Mouse (Mus musculus): Measurements from ENCODE around the gene Rab30.

Gene Rab30

DNA sequence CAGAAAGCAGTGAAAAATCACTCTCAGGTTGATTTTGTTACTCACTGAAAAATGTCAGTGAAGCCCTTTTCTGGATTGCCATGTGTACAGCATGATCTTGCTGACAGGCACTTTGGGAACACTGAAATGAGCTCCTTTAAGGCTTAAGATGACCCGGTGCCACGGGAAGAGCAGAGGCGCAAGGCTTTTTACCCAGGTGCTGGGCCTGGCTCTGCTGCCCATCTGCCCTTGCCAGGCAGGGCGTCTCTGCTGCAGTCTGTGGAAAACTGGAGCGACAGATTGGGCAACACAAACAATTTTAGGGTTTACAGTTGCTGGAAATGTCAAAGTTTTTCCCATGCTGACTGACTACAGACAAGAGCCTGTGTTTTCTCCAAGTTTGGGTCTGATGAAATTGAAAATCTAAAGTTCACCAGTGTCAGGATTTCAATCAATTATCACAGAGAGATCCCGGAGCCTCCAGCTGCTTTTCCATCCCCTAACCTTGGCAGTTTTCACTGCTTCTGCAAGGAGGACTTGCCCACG lies 79.6 kb downstream of the Rab30 start:
- in situ Hi-C loops (cut with MboI; ENCODE audit: low pct_unique_long_range_greater_than_20kb in 1 of 2, low sequenced_read_pairs in 2 of 2, unreplicated experiment in 1 of 2): no loop called here

DNA sequence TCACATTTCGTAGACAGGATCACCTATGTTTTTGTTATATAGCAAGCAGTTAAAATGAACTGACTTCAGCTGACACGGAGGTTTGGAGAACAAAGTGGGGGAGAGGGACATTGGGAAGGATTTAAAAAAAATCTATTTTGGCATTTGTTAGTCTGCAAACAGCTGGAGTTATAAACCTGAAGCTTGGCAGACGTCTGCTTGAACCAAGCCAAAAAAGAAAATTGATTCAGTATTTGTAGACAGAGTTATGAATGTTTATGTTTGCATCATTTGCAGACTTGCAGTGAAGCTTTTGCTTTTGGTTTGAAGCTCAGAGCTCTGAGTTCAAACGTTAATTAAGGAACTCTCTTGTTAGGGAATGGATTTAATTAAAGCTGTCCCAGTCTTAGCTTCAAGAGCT lies 80.5 kb downstream of the Rab30 start:
- in situ Hi-C loops (cut with MboI; ENCODE audit: low pct_unique_long_range_greater_than_20kb in 1 of 2, low sequenced_read_pairs in 2 of 2, unreplicated experiment in 1 of 2): no loop called here

DNA sequence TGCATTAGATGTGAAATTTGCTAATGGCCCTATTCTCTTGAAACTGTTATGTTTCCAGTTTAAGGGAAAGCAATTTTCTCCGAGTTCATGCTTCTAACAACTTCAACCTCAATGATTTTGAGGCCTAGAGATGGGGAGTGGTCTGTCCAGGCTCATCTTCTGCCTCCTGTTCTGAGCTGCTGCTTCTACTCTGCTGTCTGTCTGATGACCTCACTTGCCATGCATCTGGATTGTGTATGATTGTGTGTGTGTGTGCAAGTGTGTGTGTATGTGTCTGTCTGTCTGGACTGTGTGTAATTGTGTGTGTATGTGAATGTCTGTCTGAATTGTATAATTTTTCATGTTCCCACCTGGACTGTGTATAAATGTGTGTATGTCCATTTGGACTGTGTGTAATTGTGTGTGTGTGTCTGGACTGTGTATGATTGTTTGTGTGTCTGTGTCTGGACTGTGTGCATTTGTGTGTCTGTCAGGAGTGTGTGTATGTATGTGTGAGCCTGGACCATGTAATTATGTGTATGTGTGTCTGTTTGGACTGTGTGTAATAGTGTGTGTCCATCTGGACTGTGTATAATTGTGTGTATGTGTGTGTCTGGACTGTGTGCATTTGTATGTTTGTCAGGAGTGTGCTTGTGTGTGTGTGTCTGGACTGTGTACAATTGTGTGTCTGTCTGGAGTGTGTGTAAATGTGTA lies 81.2 kb downstream of the Rab30 start:
- in situ Hi-C loops (cut with MboI; ENCODE audit: low pct_unique_long_range_greater_than_20kb in 1 of 2, low sequenced_read_pairs in 2 of 2, unreplicated experiment in 1 of 2): no loop called here

DNA sequence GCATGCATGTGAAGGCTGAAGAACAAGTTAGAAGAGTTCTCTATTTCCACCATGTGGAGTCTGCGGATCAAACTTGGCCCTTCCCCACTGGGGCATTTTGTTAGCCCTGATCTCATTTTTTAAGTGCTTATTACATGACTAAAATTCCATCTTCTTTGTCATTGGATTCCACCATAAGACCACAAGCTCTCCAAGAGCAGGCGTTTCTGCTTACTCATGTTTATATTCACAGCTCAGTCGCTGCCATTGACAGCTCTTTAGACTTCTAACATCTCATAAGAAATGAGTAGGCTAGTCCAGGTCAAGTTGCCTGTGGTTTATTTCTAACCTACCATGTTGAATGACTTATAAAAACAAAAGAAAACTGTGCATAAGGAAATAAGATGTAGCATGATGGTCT lies 84.8 kb downstream of the Rab30 start:
- in situ Hi-C loops (cut with MboI; ENCODE audit: low pct_unique_long_range_greater_than_20kb in 1 of 2, low sequenced_read_pairs in 2 of 2, unreplicated experiment in 1 of 2): no loop called here

DNA sequence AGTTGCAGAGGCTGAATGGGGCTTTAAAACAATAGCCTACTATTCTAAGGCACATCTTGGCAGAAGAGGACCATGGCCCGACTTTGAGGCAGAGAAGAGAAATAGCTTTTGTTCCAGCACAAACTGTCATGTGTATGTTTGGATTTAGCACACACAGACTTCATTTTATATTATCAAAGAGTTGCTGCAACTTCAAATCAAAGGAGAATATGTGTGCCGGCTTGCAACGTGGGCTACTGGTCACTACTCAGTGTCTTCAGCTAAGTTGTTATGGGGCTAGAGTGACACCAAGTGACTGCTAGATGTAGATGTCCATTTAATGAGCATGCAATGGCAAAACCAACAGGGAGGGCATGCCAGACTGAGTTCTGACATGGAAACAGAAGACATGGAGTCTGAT lies 86.6 kb downstream of the Rab30 start:
- in situ Hi-C loops (cut with MboI; ENCODE audit: low pct_unique_long_range_greater_than_20kb in 1 of 2, low sequenced_read_pairs in 2 of 2, unreplicated experiment in 1 of 2): no loop called here

DNA sequence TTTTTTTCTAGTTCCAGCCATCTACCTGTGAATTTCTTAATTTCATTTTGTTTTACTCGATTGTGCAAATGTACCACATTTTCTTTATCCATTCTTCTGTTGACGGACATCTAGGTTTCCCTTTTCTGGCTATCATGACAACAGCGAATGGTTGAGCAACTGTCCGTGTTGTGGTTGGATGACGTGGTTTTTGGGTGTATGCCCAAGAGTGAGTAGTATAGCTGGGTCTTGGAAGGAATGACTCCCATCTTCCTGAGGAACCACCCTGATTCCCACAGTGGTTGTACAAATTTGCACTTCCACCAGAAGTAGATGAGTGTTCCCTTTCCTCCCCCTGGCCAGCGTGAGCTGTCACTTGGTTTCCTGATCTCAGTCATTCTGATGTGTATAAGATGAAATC lies 91.0 kb downstream of the Rab30 start:
- in situ Hi-C loops (cut with MboI; ENCODE audit: low pct_unique_long_range_greater_than_20kb in 1 of 2, low sequenced_read_pairs in 2 of 2, unreplicated experiment in 1 of 2): no loop called here

DNA sequence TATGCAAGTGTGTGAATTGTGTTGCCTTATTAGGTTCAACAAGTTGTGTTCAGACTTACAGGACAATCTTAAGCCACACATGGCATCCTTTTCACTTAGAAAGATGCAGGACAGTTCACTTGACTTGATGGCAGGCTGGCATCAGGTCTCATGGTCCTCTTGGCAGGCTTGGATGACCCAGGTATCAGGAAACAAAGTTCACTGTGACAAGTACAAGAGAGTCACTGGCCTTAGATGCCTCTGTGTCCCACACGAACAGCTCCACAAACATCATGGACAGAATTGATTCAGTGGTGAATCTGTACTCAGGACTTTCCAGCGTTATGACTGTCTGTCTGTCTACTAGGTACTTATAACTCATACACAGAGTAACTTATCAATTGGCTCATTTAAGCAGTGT lies 93.0 kb downstream of the Rab30 start:
- in situ Hi-C loops (cut with MboI; ENCODE audit: low pct_unique_long_range_greater_than_20kb in 1 of 2, low sequenced_read_pairs in 2 of 2, unreplicated experiment in 1 of 2): no loop called here

DNA sequence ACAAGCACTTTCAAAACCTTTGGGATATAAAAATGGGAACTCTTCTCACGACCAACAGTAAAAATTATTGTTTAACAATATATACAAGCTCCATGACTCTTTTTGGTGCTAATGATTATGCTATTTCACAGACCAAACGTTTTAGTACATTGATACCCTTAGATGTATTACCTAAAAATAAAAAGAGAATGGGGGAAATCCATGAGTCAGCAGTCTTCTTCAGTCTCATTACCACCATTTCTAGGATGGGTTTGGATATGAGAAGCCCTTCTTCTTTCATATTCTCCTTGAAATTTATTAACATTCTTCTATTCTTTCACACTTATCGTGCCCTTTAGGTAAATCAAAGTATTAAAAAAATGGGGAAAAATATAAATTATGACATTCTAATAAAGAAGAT lies 95.0 kb downstream of the Rab30 start:
- in situ Hi-C loops (cut with MboI; ENCODE audit: low pct_unique_long_range_greater_than_20kb in 1 of 2, low sequenced_read_pairs in 2 of 2, unreplicated experiment in 1 of 2): no loop called here

DNA sequence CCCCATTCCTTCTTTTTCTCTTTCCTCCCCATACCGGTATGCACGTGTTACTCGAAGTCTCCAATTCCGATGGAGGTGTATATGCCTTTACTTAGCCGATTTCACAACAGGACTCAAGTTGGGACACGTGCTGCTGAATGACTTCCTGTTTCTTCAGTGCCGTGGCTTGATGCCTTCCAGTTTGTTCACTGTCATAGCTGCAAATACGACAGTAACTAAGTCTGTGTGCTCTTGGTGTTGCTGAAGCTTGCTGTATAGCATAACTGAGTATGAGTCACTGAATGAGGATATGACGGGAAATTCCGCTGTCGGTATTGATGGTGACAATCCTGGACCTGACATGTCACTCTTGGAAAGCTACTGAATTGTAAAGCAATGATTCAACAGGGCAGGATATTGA lies 95.8 kb downstream of the Rab30 start:
- in situ Hi-C loops (cut with MboI; ENCODE audit: low pct_unique_long_range_greater_than_20kb in 1 of 2, low sequenced_read_pairs in 2 of 2, unreplicated experiment in 1 of 2): no loop called here

DNA sequence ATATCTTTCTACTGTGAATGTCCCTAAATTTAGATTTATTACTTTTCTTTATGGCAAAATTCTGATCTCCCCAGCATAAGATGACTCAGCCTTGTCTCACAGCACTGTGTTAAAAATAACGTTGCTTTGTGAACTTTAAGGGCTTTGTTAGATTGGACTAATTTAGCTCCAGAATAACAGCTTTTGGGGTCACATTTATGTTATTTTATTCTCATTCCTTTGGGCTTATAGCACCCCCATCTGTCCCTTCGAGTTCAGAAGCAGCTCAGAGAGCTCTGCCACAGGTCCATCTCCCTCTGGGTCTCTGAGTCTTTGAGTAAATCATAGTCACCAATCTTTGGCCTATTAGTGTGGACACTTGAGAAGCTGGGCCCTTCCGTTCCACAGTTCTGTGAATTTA lies 96.5 kb downstream of the Rab30 start:
- in situ Hi-C loops (cut with MboI; ENCODE audit: low pct_unique_long_range_greater_than_20kb in 1 of 2, low sequenced_read_pairs in 2 of 2, unreplicated experiment in 1 of 2): no loop called here

DNA sequence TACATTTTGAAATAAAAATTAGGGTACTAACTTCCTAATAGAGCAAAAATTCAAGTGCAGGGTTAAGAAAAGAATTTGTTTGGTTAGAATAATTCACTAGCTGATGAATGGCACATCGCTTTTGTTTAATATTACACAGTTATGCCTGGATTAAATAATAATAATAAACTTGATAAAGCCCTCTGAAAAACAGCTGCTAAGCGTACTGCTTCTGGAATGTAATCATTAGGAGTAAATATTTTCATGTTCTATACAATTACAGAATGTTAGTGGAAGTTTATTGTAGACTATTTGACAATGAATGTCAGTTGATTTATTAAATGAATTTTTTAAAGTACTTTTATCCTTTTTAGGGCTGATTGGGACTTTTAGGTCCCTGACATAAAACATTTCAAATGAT lies 100.9 kb downstream of the Rab30 start:
- in situ Hi-C loops (cut with MboI; ENCODE audit: low pct_unique_long_range_greater_than_20kb in 1 of 2, low sequenced_read_pairs in 2 of 2, unreplicated experiment in 1 of 2): loop anchor here in 1 of 2 experiments (10.0 kb wide), 1 partner anchor 227 kb away; no protein-coding TSS in a partner anchor

DNA sequence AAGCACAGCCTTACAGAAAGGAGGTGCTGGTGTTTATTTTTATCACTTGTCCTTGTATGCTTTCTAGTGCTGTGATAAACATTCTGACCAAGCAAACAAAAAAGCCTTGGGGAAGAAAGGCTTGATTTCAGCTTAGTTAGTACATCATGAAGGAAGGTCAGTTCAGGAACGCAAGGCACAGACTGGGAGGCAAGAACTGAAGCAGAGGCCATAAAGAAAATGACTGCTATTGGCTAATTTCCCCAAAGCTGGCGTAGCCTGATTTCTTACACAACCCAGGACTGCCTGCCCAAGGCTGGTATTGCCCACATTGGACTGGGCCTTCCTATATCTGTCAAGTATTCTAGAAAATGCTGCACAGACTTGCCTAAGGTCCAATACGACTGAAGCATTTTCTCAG lies 106.8 kb downstream of the Rab30 start:
- in situ Hi-C loops (cut with MboI; ENCODE audit: low pct_unique_long_range_greater_than_20kb in 1 of 2, low sequenced_read_pairs in 2 of 2, unreplicated experiment in 1 of 2): loop anchor here in 1 of 2 experiments (10.0 kb wide), 1 partner anchor 233 kb away; no protein-coding TSS in a partner anchor

DNA sequence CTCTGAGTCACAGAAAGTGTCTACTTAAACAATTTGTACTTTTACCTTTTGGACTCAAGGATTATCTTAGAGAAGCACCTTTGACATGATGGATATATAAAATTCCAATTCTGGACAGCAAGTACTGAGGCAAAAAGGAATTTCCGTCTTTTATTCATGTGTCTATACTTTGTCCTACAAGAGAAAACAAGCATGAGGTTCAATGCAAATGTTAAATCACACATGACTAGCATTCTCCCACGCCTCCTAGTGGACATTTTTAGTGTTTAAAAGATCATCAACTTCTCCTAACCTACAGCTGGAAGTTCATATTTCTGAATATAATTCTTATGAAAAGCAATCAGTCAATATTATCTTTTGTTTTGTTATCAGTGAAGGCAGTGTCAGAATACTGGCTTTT lies 125.1 kb downstream of the Rab30 start:
- in situ Hi-C loops (cut with MboI; ENCODE audit: low pct_unique_long_range_greater_than_20kb in 1 of 2, low sequenced_read_pairs in 2 of 2, unreplicated experiment in 1 of 2): loop anchor here in 1 of 2 experiments (25.0 kb wide), 1 partner anchor 229 kb away; the partner anchor contains the start of gene Ankrd42

DNA sequence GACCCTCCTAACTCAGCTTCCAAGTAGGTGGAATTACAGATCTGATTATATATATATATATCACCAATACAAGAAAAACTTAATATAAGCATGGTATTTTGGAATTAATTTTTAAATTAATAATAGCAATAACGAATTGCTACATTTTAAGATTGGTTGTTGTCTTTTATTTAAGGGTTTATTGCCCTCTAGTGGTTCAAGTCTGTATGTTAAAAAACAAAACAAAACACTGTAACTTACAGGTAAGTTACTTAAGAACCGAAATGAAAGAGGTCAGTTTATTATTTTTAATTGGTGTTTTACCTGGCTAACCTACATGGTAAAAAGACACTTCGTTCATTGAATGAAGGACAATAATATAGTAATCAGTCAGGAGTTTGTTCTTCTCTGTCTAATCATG lies 128.8 kb downstream of the Rab30 start:
- in situ Hi-C loops (cut with MboI; ENCODE audit: low pct_unique_long_range_greater_than_20kb in 1 of 2, low sequenced_read_pairs in 2 of 2, unreplicated experiment in 1 of 2): loop anchor here in 1 of 2 experiments (25.0 kb wide), 1 partner anchor 233 kb away; the partner anchor contains the start of gene Ankrd42

DNA sequence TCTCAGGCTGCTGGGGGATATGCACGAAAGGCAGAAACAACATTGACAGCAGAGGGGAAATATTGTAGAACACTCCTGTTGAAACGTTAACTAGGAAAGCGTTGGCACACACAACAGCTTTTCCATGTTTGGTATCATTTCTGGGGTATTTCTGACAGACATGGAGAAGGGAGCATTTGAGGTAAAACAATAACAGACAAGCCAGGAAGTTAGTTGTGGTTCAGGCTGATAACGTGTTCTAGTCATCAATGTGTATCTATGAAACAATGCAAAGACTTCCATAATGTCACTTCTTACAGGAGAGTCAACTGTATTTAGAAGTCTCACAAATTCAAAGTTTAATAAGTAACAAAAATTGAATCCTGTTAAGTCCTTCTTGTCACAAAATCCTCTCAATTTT lies 130.2 kb downstream of the Rab30 start:
- in situ Hi-C loops (cut with MboI; ENCODE audit: low pct_unique_long_range_greater_than_20kb in 1 of 2, low sequenced_read_pairs in 2 of 2, unreplicated experiment in 1 of 2): loop anchor here in 1 of 2 experiments (25.0 kb wide), 1 partner anchor 234 kb away; the partner anchor contains the start of gene Ankrd42

DNA sequence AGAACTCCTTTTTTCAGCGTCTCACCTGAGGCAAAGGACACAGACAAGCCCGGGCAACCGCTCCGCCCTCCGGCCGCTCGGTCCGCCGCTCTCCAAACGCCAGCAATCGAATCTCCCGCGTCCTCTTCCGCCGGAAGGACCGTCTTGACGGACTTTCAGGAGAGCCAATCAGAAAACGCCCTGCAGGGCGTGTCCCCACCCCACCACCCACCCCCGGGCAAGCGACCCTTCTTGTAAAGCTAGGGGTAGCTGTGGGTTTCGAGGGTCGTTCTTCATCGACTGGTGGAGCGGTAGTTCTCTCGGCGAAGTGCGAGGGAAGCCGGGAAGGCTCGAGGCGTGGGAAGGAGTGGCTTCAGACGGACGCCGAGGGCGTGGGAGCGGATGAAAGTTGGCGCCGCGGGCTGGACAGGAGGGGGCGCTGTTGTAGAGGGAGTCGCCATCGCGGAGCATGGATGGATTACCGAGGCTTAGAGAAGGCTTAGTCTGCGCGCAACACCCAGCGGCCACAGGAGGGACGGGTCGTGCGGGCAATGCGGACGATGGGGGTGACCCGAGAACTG lies 132.8 kb downstream of the Rab30 start, which contains the start of the genes Ddias and Prcp:
Gene Ddias, minus strand, starts transcription at position 132 of the 560 bp plus-strand sequence.
Gene Prcp, plus strand, starts transcription at position 355 of the 560 bp plus-strand sequence.
- in situ Hi-C loops (cut with MboI; ENCODE audit: low pct_unique_long_range_greater_than_20kb in 1 of 2, low sequenced_read_pairs in 2 of 2, unreplicated experiment in 1 of 2): loop anchor here in 1 of 2 experiments (25.0 kb wide), 1 partner anchor 237 kb away; the partner anchor contains the start of gene Ankrd42

DNA sequence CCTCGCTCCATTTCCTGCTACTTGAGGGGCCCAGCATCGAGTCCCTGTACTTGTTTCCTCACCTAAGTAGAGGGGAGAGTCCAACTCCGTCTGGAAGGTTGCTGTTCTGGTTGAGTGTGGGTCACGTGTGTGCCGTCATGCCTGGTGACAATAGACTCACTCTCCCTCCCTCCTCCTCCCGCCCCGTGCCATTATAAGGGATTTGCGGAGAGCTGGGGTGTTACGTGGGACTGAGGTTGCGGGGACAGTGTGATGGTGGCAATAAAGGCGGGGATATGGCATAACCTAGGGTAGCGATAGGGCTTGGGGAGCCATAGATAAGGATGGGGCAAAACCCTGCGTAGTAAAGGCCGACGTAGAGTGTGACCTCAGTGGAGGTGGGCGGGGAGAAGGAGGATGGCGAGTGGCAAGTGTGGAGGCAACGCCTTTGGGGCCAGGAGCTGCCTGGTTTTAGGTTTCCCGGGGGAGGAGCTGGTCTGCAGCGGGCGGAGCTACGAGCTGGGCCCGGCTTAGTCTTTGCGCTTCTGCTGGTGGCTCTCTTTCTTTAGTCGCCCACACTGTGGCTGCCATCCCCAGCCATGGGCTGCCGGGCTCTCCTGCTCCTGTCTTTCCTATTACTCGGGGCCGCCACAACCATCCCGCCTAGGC lies 133.5 kb downstream of the Rab30 start:
- in situ Hi-C loops (cut with MboI; ENCODE audit: low pct_unique_long_range_greater_than_20kb in 1 of 2, low sequenced_read_pairs in 2 of 2, unreplicated experiment in 1 of 2): loop anchor here in 1 of 2 experiments (25.0 kb wide), 1 partner anchor 238 kb away; the partner anchor contains the start of gene Ankrd42

DNA sequence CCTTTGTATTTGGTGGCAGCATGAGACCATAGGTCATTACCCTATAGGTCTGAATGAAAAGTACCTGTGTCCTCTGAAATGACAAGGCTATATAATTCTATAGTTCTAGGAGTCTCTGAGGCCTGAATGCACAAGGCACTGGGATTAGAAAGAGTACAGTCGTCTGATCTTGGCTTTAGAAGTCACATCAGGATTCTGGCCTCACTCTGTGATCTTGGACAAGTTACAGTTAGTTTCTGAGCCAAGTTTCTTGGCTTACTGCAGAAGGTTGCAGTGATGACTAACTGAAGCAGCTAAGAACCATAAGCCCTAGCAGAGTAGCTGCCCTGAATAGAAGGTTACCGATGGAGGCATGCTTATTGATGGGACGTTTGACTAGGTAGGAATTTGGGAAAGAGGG lies 134.7 kb downstream of the Rab30 start:
- in situ Hi-C loops (cut with MboI; ENCODE audit: low pct_unique_long_range_greater_than_20kb in 1 of 2, low sequenced_read_pairs in 2 of 2, unreplicated experiment in 1 of 2): no loop called here

DNA sequence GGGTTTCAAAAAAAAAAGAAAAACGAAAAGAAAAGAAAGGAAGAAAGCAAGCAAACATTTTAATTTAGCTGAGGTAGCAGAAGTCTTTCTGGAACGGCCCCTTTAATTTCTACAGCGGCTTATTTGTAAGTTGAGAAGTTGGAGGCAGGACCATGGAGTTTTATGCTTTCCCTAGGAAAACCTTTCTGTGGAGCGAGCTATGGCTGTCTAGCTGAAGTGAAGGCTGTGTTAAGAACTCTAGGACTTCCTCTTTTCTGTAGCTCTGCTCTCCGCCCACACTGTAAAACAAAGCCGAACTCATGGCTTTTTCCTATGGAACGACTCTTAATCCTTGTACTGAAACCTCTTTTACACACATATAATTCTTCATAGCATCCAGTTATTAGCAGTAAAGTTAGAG lies 135.1 kb downstream of the Rab30 start:
- in situ Hi-C loops (cut with MboI; ENCODE audit: low pct_unique_long_range_greater_than_20kb in 1 of 2, low sequenced_read_pairs in 2 of 2, unreplicated experiment in 1 of 2): no loop called here

All from mouse embryonic stem cell (cell line).